ENCODE assay signal across 8 mouse cellular contexts in the genomic region with DNA sequence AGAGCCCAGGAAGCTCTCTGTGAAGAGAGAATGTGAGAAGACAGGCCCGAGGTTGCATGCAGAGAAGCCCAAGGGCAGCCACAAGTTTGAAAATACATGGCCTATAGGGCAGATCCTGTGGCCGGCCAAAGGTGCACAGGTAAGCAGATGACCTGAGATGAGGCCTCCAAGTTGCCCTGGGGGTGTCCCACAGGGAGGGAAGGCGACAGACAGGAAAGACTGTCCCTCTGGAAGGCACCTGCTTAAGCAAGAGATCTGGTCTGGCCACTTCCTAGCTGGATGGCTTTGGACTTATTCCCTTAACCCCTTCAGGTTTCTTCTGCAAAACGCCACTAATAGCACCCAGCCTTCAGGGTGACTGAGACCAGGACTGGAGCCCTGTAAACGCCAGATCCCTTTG. TPM values are rescaled to one million over a fixed set of nuclear protein-coding genes. Genes with fewer than 3 reads are reported as not detected.
DNase-seq lines count a peak whose midpoint lies in the region; ATAC-seq and TF ChIP-seq lines count a peak whose summit lies in the region.

No protein-coding gene starts in this region.

- H3K9me3 ChIP-seq in embryonic facial prominence, embryonic 13.5 days, result no peaks in the 10 kb centered on the region
- H3K9me3 ChIP-seq in intestine, embryonic 16.5 days (ENCODE audit: control insufficient read depth, low read length), result no peaks in the 10 kb centered on the region
- no peaks in the 10 kb centered on the region for H3K9me3 ChIP-seq in midbrain, embryonic 11.5 days (ENCODE audit: control insufficient read depth, low read length)

- H3K4me3 ChIP-seq in liver, adult 2 months (ENCODE audit: insufficient read depth, low read depth, low read length), result peak overlapping the region; percentile 60
- peak overlapping the region; percentile 62 for H3K4me3 ChIP-seq in embryonic facial prominence, embryonic 13.5 days
- peak overlapping the region; percentile 83 for H3K4me3 ChIP-seq in intestine, embryonic 16.5 days (ENCODE audit: low read length)
- peak overlapping the region; percentile 79 for H3K4me3 ChIP-seq in midbrain, embryonic 11.5 days (ENCODE audit: low read depth, low read length)

- peak overlapping the region; percentile 72 for H3K27ac ChIP-seq in liver, adult 2 months (replicated peaks; ENCODE audit: insufficient read depth, low read depth, low read length)
- peak overlapping the region; percentile 93 for H3K27ac ChIP-seq in embryonic facial prominence, embryonic 13.5 days
- peak overlapping the region; percentile 96 for H3K27ac ChIP-seq in intestine, embryonic 16.5 days (ENCODE audit: low read length)
- 0 out of 2 replicates have a peak overlapping the region, but pooled peaks have one; percentile 5 for H3K27ac ChIP-seq in midbrain, embryonic 11.5 days (ENCODE audit: low read depth, low read length)

- peak overlapping the region; percentile 66 for H3K9ac ChIP-seq in liver, adult 2 months (ENCODE audit: low read depth, low read length)
- peak overlapping the region; percentile 85 for H3K9ac ChIP-seq in embryonic facial prominence, embryonic 13.5 days
- peak overlapping the region; percentile 78 for H3K9ac ChIP-seq in intestine, embryonic 16.5 days (ENCODE audit: low read depth, low read length)
- H3K9ac ChIP-seq in midbrain, embryonic 11.5 days (ENCODE audit: low read length), result peak overlapping the region; percentile 80

- H3K36me3 ChIP-seq in liver, adult 2 months (ENCODE audit: control insufficient read depth, insufficient read depth, low read length), result no peaks in the 10 kb centered on the region
- H3K36me3 ChIP-seq in embryonic facial prominence, embryonic 13.5 days, result peaks cover 10% of the 10 kb centered on the region
- no peaks in the 10 kb centered on the region for H3K36me3 ChIP-seq in intestine, embryonic 16.5 days (ENCODE audit: control insufficient read depth, insufficient read depth, low read length)
- peaks cover under 1% of the 10 kb centered on the region; the same call in 1 of the 2 replicates for H3K36me3 ChIP-seq in midbrain, embryonic 11.5 days (ENCODE audit: control insufficient read depth, insufficient read depth, low read length)

- DNase-seq in liver, adult 2 months (ENCODE audit: extremely low read depth, low read depth, low spot score), result peak; percentile 78
- no peak for DNase-seq in liver
- peak; percentile 86 for DNase-seq in midbrain, embryonic 11.5 days (ENCODE audit: low spot score, missing footprints)
- DNase-seq in spleen, postnatal 36 days (ENCODE audit: low spot score in 2 of 2), result no peak
- no peak for DNase-seq in urinary bladder, postnatal 36 days (ENCODE audit: low spot score in 2 of 2)
- no peak for DNase-seq in right cerebral cortex, postnatal 10 days (ENCODE audit: low spot score in 2 of 2)

- H3K79me2 ChIP-seq in liver, adult 2 months (ENCODE audit: control insufficient read depth, insufficient read depth, low read length), result peaks cover 9% of the 10 kb centered on the region; the same call in 1 of the 2 replicates

- H3K4me1 ChIP-seq in liver, adult 2 months (ENCODE audit: control insufficient read depth, insufficient read depth, low read length), result peaks cover 32% of the 10 kb centered on the region
- H3K4me1 ChIP-seq in embryonic facial prominence, embryonic 13.5 days, result peaks cover 51% of the 10 kb centered on the region
- H3K4me1 ChIP-seq in intestine, embryonic 16.5 days (ENCODE audit: control insufficient read depth, insufficient read depth, low read length), result peaks cover 47% of the 10 kb centered on the region
- H3K4me1 ChIP-seq in midbrain, embryonic 11.5 days (ENCODE audit: control insufficient read depth, insufficient read depth, low read length), result peaks cover 32% of the 10 kb centered on the region

- peak overlapping the region; percentile 96 for H3K4me2 ChIP-seq in embryonic facial prominence, embryonic 13.5 days
- H3K4me2 ChIP-seq in intestine, embryonic 16.5 days (ENCODE audit: low read depth, low read length), result peak overlapping the region; percentile 93
- H3K4me2 ChIP-seq in midbrain, embryonic 11.5 days, result peak overlapping the region; percentile 76

- H3K27me3 ChIP-seq in liver, adult 2 months (ENCODE audit: control insufficient read depth, insufficient read depth, low read length), result no peaks in the 10 kb centered on the region
- no peaks in the 10 kb centered on the region for H3K27me3 ChIP-seq in embryonic facial prominence, embryonic 13.5 days
- H3K27me3 ChIP-seq in intestine, embryonic 16.5 days (replicated peaks; ENCODE audit: control insufficient read depth, insufficient read depth, low read length), result no peaks in the 10 kb centered on the region
- H3K27me3 ChIP-seq in midbrain, embryonic 11.5 days (ENCODE audit: control insufficient read depth, insufficient read depth, low read length), result no peaks in the 10 kb centered on the region

- TF ChIP-seq POLR2A in liver, adult 2 months (IDR thresholded peaks at IDR 0.05; ENCODE audit: extremely low read depth, insufficient read depth, low read length), result no peak

- no peak for ATAC-seq in embryonic facial prominence, embryonic 13.5 days (ENCODE audit: insufficient number of reproducible peaks, insufficient read depth, low FRiP score, low TSS enrichment, low read depth)
- ATAC-seq in intestine, embryonic 16.5 days, result peak; percentile 24
- ATAC-seq in midbrain, embryonic 11.5 days (ENCODE audit: low FRiP score), result no peak; the same call in 1 of the 2 replicates

- WGBS in liver, adult 2 months, result 0% methylated on average over 5 of the region's 5 CpGs
- WGBS in embryonic facial prominence, embryonic 13.5 days, result 3% methylated on average over 5 of the region's 5 CpGs
- 3% methylated on average over 5 of the region's 5 CpGs for WGBS in intestine, embryonic 16.5 days
- WGBS in midbrain, embryonic 11.5 days, result 7% methylated on average over 5 of the region's 5 CpGs

- TF ChIP-seq CTCF in liver, adult 2 months (IDR thresholded peaks at IDR 0.05; ENCODE audit: low read depth, low read length), result no peak

RNA-seq across cellular contexts. Expression of a gene that starts 0.6 kb away (rescaled TPM):
- total RNA-seq in liver, adult 2 months (2014; rRNA removed), result 15.8 and 18.3 TPM in 2 replicates
- 60.2 and 76.3 TPM in 2 replicates for polyA plus RNA-seq in liver, adult 2 months (2012; rRNA removed)
- polyA plus RNA-seq in embryonic facial prominence, embryonic 13.5 days (2015; fragmentation: Nextera tagmentation; extraction: Ambion mirVana), result 93.2 and 93.5 TPM in 2 replicates
- 73.7 and 77.0 TPM in 2 replicates for polyA plus RNA-seq in intestine, embryonic 16.5 days (2015; fragmentation: Nextera tagmentation; extraction: Ambion mirVana)
- 36.9 and 39.6 TPM in 2 replicates for polyA plus RNA-seq in midbrain, embryonic 11.5 days (2014; fragmentation: Nextera tagmentation; extraction: Ambion mirVana)

RNA-seq across cellular contexts. Expression of a gene that starts 2.9 kb away (rescaled TPM):
- 3.3 and 5.5 TPM in 2 replicates for total RNA-seq in liver, adult 2 months (2014; rRNA removed)
- polyA plus RNA-seq in liver, adult 2 months (2012; rRNA removed), result 2.4 and 3.1 TPM in 2 replicates
- polyA plus RNA-seq in embryonic facial prominence, embryonic 13.5 days (2015; fragmentation: Nextera tagmentation; extraction: Ambion mirVana), result 124 and 131 TPM in 2 replicates
- polyA plus RNA-seq in intestine, embryonic 16.5 days (2015; fragmentation: Nextera tagmentation; extraction: Ambion mirVana), result 90.1 and 101 TPM in 2 replicates
- polyA plus RNA-seq in midbrain, embryonic 11.5 days (2014; fragmentation: Nextera tagmentation; extraction: Ambion mirVana), result 210 and 212 TPM in 2 replicates

RNA-seq across cellular contexts. Expression of a gene that starts 26.6 kb away (rescaled TPM):
- total RNA-seq in liver, adult 2 months (2014; rRNA removed), result 0.46 and 0.60 TPM in 2 replicates
- polyA plus RNA-seq in liver, adult 2 months (2012; rRNA removed), result 0.89 and 2.0 TPM in 2 replicates
- polyA plus RNA-seq in embryonic facial prominence, embryonic 13.5 days (2015; fragmentation: Nextera tagmentation; extraction: Ambion mirVana), result 141 and 143 TPM in 2 replicates
- polyA plus RNA-seq in intestine, embryonic 16.5 days (2015; fragmentation: Nextera tagmentation; extraction: Ambion mirVana), result 32.0 and 35.6 TPM in 2 replicates
- polyA plus RNA-seq in midbrain, embryonic 11.5 days (2014; fragmentation: Nextera tagmentation; extraction: Ambion mirVana), result 118 and 119 TPM in 2 replicates

RNA-seq across cellular contexts. Expression of a gene that starts 59.7 kb away (rescaled TPM):
- total RNA-seq in liver, adult 2 months (2014; rRNA removed), result 28.2 and 28.3 TPM in 2 replicates
- 54.7 and 60.0 TPM in 2 replicates for polyA plus RNA-seq in liver, adult 2 months (2012; rRNA removed)
- polyA plus RNA-seq in embryonic facial prominence, embryonic 13.5 days (2015; fragmentation: Nextera tagmentation; extraction: Ambion mirVana), result 33.8 and 34.4 TPM in 2 replicates
- 26.6 and 29.2 TPM in 2 replicates for polyA plus RNA-seq in intestine, embryonic 16.5 days (2015; fragmentation: Nextera tagmentation; extraction: Ambion mirVana)
- polyA plus RNA-seq in midbrain, embryonic 11.5 days (2014; fragmentation: Nextera tagmentation; extraction: Ambion mirVana), result 15.4 and 17.4 TPM in 2 replicates

Comparison
In these comparisons a context has a peak if more than half of its experiments do, and no peak if none do; other contexts are left out.
1. DNase-seq: peak in liver, adult 2 months (single experiment) and midbrain, embryonic 11.5 days (single experiment); none in liver (single experiment), spleen, postnatal 36 days (0 of 2), urinary bladder, postnatal 36 days (0 of 2) and right cerebral cortex, postnatal 10 days (0 of 2).
2. H3K27ac ChIP-seq: peak in every context shown above with its lines; median percentile 96 in intestine, embryonic 16.5 days; 93 in embryonic facial prominence, embryonic 13.5 days; 72 in liver, adult 2 months; 5 in midbrain, embryonic 11.5 days.
3. RNA of a gene that starts 2.9 kb away (polyA plus RNA-seq): 210 to 212 TPM in midbrain, embryonic 11.5 days, 124 to 131 TPM in embryonic facial prominence, embryonic 13.5 days and 90.1 to 101 TPM in intestine, embryonic 16.5 days; 2.4 to 3.1 TPM in liver, adult 2 months; every median in the first group is over 10 times any median in the second.
4. RNA of a gene that starts 26.6 kb away (polyA plus RNA-seq): 141 to 143 TPM in embryonic facial prominence, embryonic 13.5 days, 118 to 119 TPM in midbrain, embryonic 11.5 days and 32.0 to 35.6 TPM in intestine, embryonic 16.5 days; 0.89 to 2.0 TPM in liver, adult 2 months; every median in the first group is over 10 times any median in the second.
5. Peak in every context shown above with its lines, with median percentiles within 50 percentile points of each other: H3K4me3 ChIP-seq, H3K9ac ChIP-seq and H3K4me2 ChIP-seq.